Mouse (Mus musculus) spleen, adult 2 months (tissue): ENCODE results near the gene Atp1a2. TPM values are rescaled to one million over a fixed set of nuclear protein-coding genes. Genes with fewer than 3 reads are reported as not detected.

ENCODE experiments used
- DNase-seq, 2 experiments: peaks; one replicate each; pipeline versions ENCODE4 v3.0.0 to v3.0.0-alpha.2; 2012 to 2021; ENCODE audit warnings: low spot score in 2 of 2, low read depth in 1 of 2
- H3K27ac ChIP-seq: fragments of 200-500 bp; 2 replicates; pipeline ENCODE4 v1.5.1; 2012; ENCODE audit warnings: low read length, inconsistent platforms; ENCODE audit not compliant: insufficient read depth
- H3K27me3 ChIP-seq: fragments of 200-500 bp; 2 replicates; pipeline ENCODE4 v1.6.1; 2012; ENCODE audit warnings: mild to moderate bottlenecking, moderate library complexity, low read length, inconsistent platforms; ENCODE audit not compliant: control insufficient read depth, insufficient read depth
- H3K36me3 ChIP-seq: fragments of 200-500 bp; 2 replicates; pipeline ENCODE4 v1.6.1; 2012; ENCODE audit warnings: mild to moderate bottlenecking, low read length, inconsistent platforms; ENCODE audit not compliant: control insufficient read depth, insufficient read depth
- H3K4me1 ChIP-seq: fragments of 200-500 bp; 2 replicates; pipeline ENCODE4 v1.6.1; 2011; ENCODE audit warnings: inconsistent platforms; ENCODE audit not compliant: control insufficient read depth, insufficient read depth, insufficient read length
- H3K4me3 ChIP-seq: fragments of 200-500 bp; 2 replicates; pipeline ENCODE4 v1.5.1; 2011; ENCODE audit warnings: mild to moderate bottlenecking, inconsistent platforms; ENCODE audit not compliant: insufficient read depth, insufficient read length; ENCODE audit errors: extremely low read depth
- CTCF ChIP-seq: fragments of 200-500 bp; IDR thresholded peaks from 2 replicates; pipeline ENCODE4 v1.5.1; 2011; ENCODE audit warnings: mild to moderate bottlenecking, inconsistent platforms; ENCODE audit not compliant: insufficient read depth, insufficient read length, insufficient replicate concordance; ENCODE audit errors: extremely low read depth
- POLR2A ChIP-seq: fragments of 200-500 bp; IDR thresholded peaks from 2 replicates; pipeline ENCODE4 v1.6.1; 2011; ENCODE audit warnings: low read depth, low read length, inconsistent platforms
- WGBS: fragments of 180-500 bp; shearing (Covaris S2); methylation state at CpG from one replicate; pipeline ENCODE4 v1.1.7; 2018; 5-methylcytosine and 5-hydroxymethylcytosine counted together
- polyA plus RNA-seq: library from polyadenylated mRNA; depleted of rRNA; stranded (reverse); fragments of >200 nt; gene quantifications from 2 replicates; pipeline ENCODE4 v1.2.3, GENCODE M21; 2012

The Atp1a2 gene
- polyA plus RNA-seq, 1 experiment, result 3.9 TPM

GRCm38 (mm10) chr1:172341386-172341785, 43.5 kb upstream of the Atp1a2 start:
- H3K27ac ChIP-seq, result no peak overlapping the region
- peaks cover 9% of the 10 kb centered on the region for H3K27me3 ChIP-seq
- H3K36me3 ChIP-seq, result no peaks in the 10 kb centered on the region
- H3K4me3 ChIP-seq, result peak overlapping the region; percentile 28; the same call in 1 of the 2 replicates
- no peak for DNase-seq
- TF ChIP-seq CTCF, result no peak
- no peaks in the 10 kb centered on the region for H3K4me1 ChIP-seq
- WGBS, result 24% methylated on average over 10 of the region's 10 CpGs

GRCm38 (mm10) chr1:172340729-172341321, 43.0 kb upstream of the Atp1a2 start, which contains the start of gene Kcnj10:
Gene Kcnj10, plus strand, starts transcription at chr1:172341210.
- Histone ChIP-seq H3K36me3 (no peaks in the 10 kb centered on the region), H3K4me1 (no peaks in the 10 kb centered on the region), H3K4me3 (peak within 1 kb of the TSS; percentile 38; the same call in 1 of the 2 replicates), H3K27me3 (peaks cover 9% of the 10 kb centered on the region), H3K27ac (no peak within 1 kb of the TSS)
- 3% methylated on average over 38 of the region's 38 CpGs for WGBS
- DNase-seq, result peak in 1 of 2 experiments; percentile 56
- no peak for TF ChIP-seq CTCF
- no peak for TF ChIP-seq POLR2A

- DNase-seq, result no peak
- H3K27ac ChIP-seq, result no peak overlapping the region
- H3K4me3 ChIP-seq, result no peak overlapping the region
- no peaks in the 10 kb centered on the region for H3K36me3 ChIP-seq
- WGBS, result 65% methylated on average over 2 of the region's 2 CpGs
- no peaks in the 10 kb centered on the region for H3K4me1 ChIP-seq
- TF ChIP-seq CTCF, result no peak
- peaks cover 9% of the 10 kb centered on the region for H3K27me3 ChIP-seq
Measured at GRCm38 (mm10) chr1:172337411-172338185, 39.7 kb upstream of the Atp1a2 start.

- Histone ChIP-seq H3K36me3 (no peaks in the 10 kb centered on the region), H3K4me1 (no peaks in the 10 kb centered on the region), H3K4me3 (no peak overlapping the region), H3K27me3 (peaks cover 5% of the 10 kb centered on the region), H3K27ac (no peak overlapping the region)
- TF ChIP-seq CTCF, result no peak
- TF ChIP-seq POLR2A, result no peak
- no peak for DNase-seq
- WGBS, result 31% methylated on average over 15 of the region's 15 CpGs
Measured at GRCm38 (mm10) chr1:172335804-172336203, 37.9 kb upstream of the Atp1a2 start.

GRCm38 (mm10) chr1:172333512-172333911, 35.6 kb upstream of the Atp1a2 start:
- no peak overlapping the region for H3K4me3 ChIP-seq
- 0 out of 2 replicates have a peak, but pooled peaks cover 1% of the 10 kb centered on the region for H3K27me3 ChIP-seq
- H3K27ac ChIP-seq, result no peak overlapping the region
- 49% methylated on average over 3 of the region's 3 CpGs for WGBS
- H3K36me3 ChIP-seq, result no peaks in the 10 kb centered on the region
- no peak for TF ChIP-seq CTCF
- no peak for TF ChIP-seq POLR2A
- no peaks in the 10 kb centered on the region for H3K4me1 ChIP-seq
- no peak for DNase-seq

GRCm38 (mm10) chr1:172332925-172333324, 35.1 kb upstream of the Atp1a2 start:
- H3K4me1 ChIP-seq, result no peaks in the 10 kb centered on the region
- H3K27ac ChIP-seq, result no peak overlapping the region
- WGBS, result 78% methylated on average over 2 of the region's 2 CpGs

More at GRCm38 (mm10) chr1:172332925-172333324, 35.1 kb upstream of the Atp1a2 start:
- H3K4me3 ChIP-seq, result no peak overlapping the region
- TF ChIP-seq POLR2A, result no peak
- TF ChIP-seq CTCF, result no peak
- H3K27me3 ChIP-seq, result 0 out of 2 replicates have a peak, but pooled peaks cover 1% of the 10 kb centered on the region
- no peaks in the 10 kb centered on the region for H3K36me3 ChIP-seq
- no peak for DNase-seq
